Mouse (Mus musculus) erythroblast, embryonic 14.5 days (primary cell): ENCODE data around the gene Olfm4.

Experiments
- GATA1 ChIP-seq: IDR thresholded peaks from 2 replicates; pipeline ENCODE4 v1.6.1; 2012; ENCODE audit warnings: low read length, inconsistent platforms, mixed read lengths
- TAL1 ChIP-seq: IDR thresholded peaks from 3 replicates; pipeline ENCODE4 v1.6.1; 2012; ENCODE audit warnings: low read length, inconsistent platforms, mixed read lengths

DNA sequence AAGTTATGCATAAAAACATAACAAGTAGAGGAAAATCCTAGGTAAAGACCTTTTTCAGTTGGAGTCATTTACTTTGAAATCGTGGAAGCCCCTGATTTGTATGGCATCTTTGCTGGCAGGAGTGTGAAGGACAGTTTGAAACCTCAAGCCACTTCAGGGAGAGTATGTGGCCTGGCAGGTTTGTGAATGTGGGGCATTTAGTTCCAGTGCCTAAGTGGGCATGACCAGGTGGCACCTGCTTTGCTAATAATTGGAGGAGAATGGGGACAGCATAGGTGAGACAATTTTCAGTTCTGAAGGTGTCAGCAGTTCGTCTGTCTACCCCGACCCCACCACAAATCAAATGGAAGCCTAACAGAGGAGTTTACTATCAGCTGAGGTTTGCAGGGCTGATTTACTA lies 23.8 kb downstream of the Olfm4 start:
- no peak for TF ChIP-seq GATA1
- no peak for TF ChIP-seq TAL1
